Mouse (Mus musculus) E14TG2a.4 (cell line): Measurements from ENCODE around the gene Cbx6.

Experiments used
- CTCF ChIP-seq: conservative IDR thresholded peaks from 2 replicates; pipeline ENCODE4 v1.5.1; 2014; ENCODE audit warnings: low read length
- POU5F1 ChIP-seq: IDR thresholded peaks from 2 replicates; pipeline ENCODE4 v1.6.1; 2014; ENCODE audit warnings: low read length, borderline replicate concordance

GRCm38 (mm10) chr15:79796256-79796655 lies 38.2 kb downstream of the Cbx6 start:
- no peak for TF ChIP-seq CTCF
- TF ChIP-seq POU5F1 = no peak
